35 mouse cellular contexts compared by ENCODE assay signal in the genomic region with DNA sequence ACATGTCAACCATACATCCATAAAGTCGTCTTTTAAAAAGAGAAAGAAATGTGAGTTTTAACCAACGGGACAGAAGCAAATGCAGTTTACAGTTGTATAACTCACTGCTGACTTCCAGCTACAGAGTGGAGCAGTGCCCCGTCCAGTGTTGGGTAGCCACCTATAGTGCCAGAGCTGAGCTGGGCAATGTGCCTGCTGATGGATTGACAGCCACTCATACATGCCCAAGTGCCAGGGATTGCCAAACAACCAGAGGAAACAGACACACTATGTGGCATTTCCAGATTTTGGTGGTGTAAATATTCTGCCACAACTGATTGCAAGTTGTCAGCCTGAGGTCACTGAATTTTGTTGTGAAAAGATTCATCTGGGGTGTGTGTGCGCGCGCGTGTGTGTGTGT. TPM values are rescaled to one million over a fixed set of nuclear protein-coding genes. Genes with fewer than 3 reads are reported as not detected.
DNase-seq lines count a peak whose midpoint lies in the region; ATAC-seq lines count a peak whose summit lies in the region.
"Had no signal": no experiment of that assay in that cellular context is flagged by ENCODE, and none has a peak within 500 bp of the region (broad histone marks: within the 10 kb centered on the region; RNA-seq: fewer than 3 reads in every experiment).

No protein-coding gene starts in this region.

- H3K9me3 ChIP-seq in forebrain, embryonic 15.5 days, result no peaks in the 10 kb centered on the region
- H3K9me3 ChIP-seq in forebrain, embryonic 10.5 days, result no peaks in the 10 kb centered on the region
- H3K9me3 ChIP-seq in midbrain, embryonic 13.5 days, result no peaks in the 10 kb centered on the region
- no peaks in the 10 kb centered on the region for H3K9me3 ChIP-seq in midbrain, embryonic 15.5 days
- H3K9me3 ChIP-seq in kidney, embryonic 16.5 days (ENCODE audit: low read length), result no peaks in the 10 kb centered on the region
- H3K9me3 ChIP-seq: embryonic facial prominence, embryonic 13.5 days; forebrain, embryonic 12.5 days; heart, embryonic 10.5 days; heart, embryonic 15.5 days; intestine, embryonic 15.5 days; limb, embryonic 12.5 days; liver, embryonic 12.5 days; neural tube, embryonic 12.5 days had no signal

- H3K27ac ChIP-seq in forebrain, embryonic 15.5 days (replicated peaks), result peak overlapping the region; percentile 54
- H3K27ac ChIP-seq in forebrain, embryonic 10.5 days, result no peak overlapping the region
- peak overlapping the region; percentile 27; the same call in 1 of the 2 replicates for H3K27ac ChIP-seq in midbrain, embryonic 13.5 days
- no peak overlapping the region for H3K27ac ChIP-seq in midbrain, embryonic 15.5 days
- no peak overlapping the region for H3K27ac ChIP-seq in kidney, embryonic 16.5 days (ENCODE audit: low read length)
- H3K27ac ChIP-seq: embryonic facial prominence, embryonic 13.5 days; heart, embryonic 10.5 days; heart, embryonic 15.5 days; hindbrain, postnatal 0 days; intestine, embryonic 15.5 days; kidney, postnatal 0 days; limb, embryonic 12.5 days; liver, embryonic 12.5 days; neural tube, embryonic 12.5 days; stomach, postnatal 0 days had no signal

- 72% methylated on average over 7 of the region's 7 CpGs for WGBS in forebrain, embryonic 15.5 days
- WGBS in forebrain, embryonic 10.5 days, result 92% methylated on average over 7 of the region's 7 CpGs
- 88% methylated on average over 7 of the region's 7 CpGs for WGBS in midbrain, embryonic 13.5 days
- 89% methylated on average over 7 of the region's 7 CpGs for WGBS in midbrain, embryonic 15.5 days
- 75% methylated on average over 7 of the region's 7 CpGs for WGBS in kidney, embryonic 16.5 days

- no peak overlapping the region for H3K4me3 ChIP-seq in forebrain, embryonic 15.5 days
- H3K4me3 ChIP-seq in forebrain, embryonic 10.5 days, result no peak overlapping the region
- no peak overlapping the region for H3K4me3 ChIP-seq in midbrain, embryonic 13.5 days (replicated peaks)
- no peak overlapping the region for H3K4me3 ChIP-seq in midbrain, embryonic 15.5 days
- H3K4me3 ChIP-seq in kidney, embryonic 16.5 days (ENCODE audit: low read length), result no peak overlapping the region
- H3K4me3 ChIP-seq: embryonic facial prominence, embryonic 13.5 days; erythroblast, embryonic 14.5 days; forebrain, embryonic 12.5 days; heart, embryonic 10.5 days; heart, embryonic 15.5 days; intestine, embryonic 15.5 days; limb, embryonic 12.5 days; liver, embryonic 12.5 days; myocyte; neural tube, embryonic 12.5 days had no signal

- H3K36me3 ChIP-seq in forebrain, embryonic 15.5 days, result no peaks in the 10 kb centered on the region
- H3K36me3 ChIP-seq in forebrain, embryonic 10.5 days (replicated peaks), result no peaks in the 10 kb centered on the region
- H3K36me3 ChIP-seq in midbrain, embryonic 13.5 days, result no peaks in the 10 kb centered on the region
- no peaks in the 10 kb centered on the region for H3K36me3 ChIP-seq in midbrain, embryonic 15.5 days (replicated peaks)
- no peaks in the 10 kb centered on the region for H3K36me3 ChIP-seq in kidney, embryonic 16.5 days (ENCODE audit: insufficient read depth, low read length)
- H3K36me3 ChIP-seq: embryonic facial prominence, embryonic 13.5 days; forebrain, embryonic 12.5 days; heart, embryonic 10.5 days; heart, embryonic 15.5 days; intestine, embryonic 15.5 days; limb, embryonic 12.5 days; liver, embryonic 12.5 days; neural tube, embryonic 12.5 days had no signal

- DNase-seq in forebrain, embryonic 10.5 days (ENCODE audit: extremely low spot score, low spot score), result no peak
- peak; percentile 12 to 52 for DNase-seq in gastrocnemius, adult 8-10 months (ENCODE audit: low spot score in 2 of 2)
- DNase-seq in kidney, postnatal 4 days, result no peak
- no peak for DNase-seq in lung, postnatal 14 days
- DNase-seq: adrenal gland, postnatal 10 days; B cell, adult 2 months; cerebellum, adult 11 months; cerebellum, adult 9-11 months; heart, adult 11 months; kidney, adult 2 months; layer of hippocampus, postnatal 36 days; liver, postnatal 0 days; lung, postnatal 4 days; right cerebral cortex, adult 18-20 months; thymus, adult 18-20 months; thymus, postnatal 25 days had no signal

- ATAC-seq in forebrain, embryonic 15.5 days (replicated peaks), result no peak
- no peak for ATAC-seq in midbrain, embryonic 13.5 days
- no peak for ATAC-seq in midbrain, embryonic 15.5 days (replicated peaks)
- ATAC-seq in kidney, embryonic 16.5 days (ENCODE audit: low FRiP score, low TSS enrichment), result no peak
- ATAC-seq: activated CD4-positive, CD25-positive, alpha-beta regulatory T cell, adult 4 months; hindbrain, postnatal 0 days; intestine, embryonic 15.5 days; liver, embryonic 12.5 days; liver, postnatal 0 days; midbrain, embryonic 16.5 days had no signal

- no peak overlapping the region for H3K9ac ChIP-seq in forebrain, embryonic 15.5 days (replicated peaks)
- H3K9ac ChIP-seq in midbrain, embryonic 13.5 days (replicated peaks), result no peak overlapping the region
- no peak overlapping the region for H3K9ac ChIP-seq in midbrain, embryonic 15.5 days
- H3K9ac ChIP-seq in kidney, embryonic 16.5 days (replicated peaks; ENCODE audit: low read length), result no peak overlapping the region
- H3K9ac ChIP-seq: embryonic facial prominence, embryonic 13.5 days; forebrain, embryonic 12.5 days; heart, embryonic 15.5 days; intestine, embryonic 15.5 days; limb, embryonic 12.5 days; liver, embryonic 12.5 days; liver, postnatal 0 days; neural tube, embryonic 12.5 days had no signal

- no peak overlapping the region for H3K4me2 ChIP-seq in forebrain, embryonic 15.5 days (replicated peaks)
- no peak overlapping the region for H3K4me2 ChIP-seq in midbrain, embryonic 13.5 days (replicated peaks)
- H3K4me2 ChIP-seq in midbrain, embryonic 15.5 days, result no peak overlapping the region
- no peak overlapping the region for H3K4me2 ChIP-seq in kidney, embryonic 16.5 days (replicated peaks; ENCODE audit: low read depth, low read length)
- H3K4me2 ChIP-seq: embryonic facial prominence, embryonic 13.5 days; forebrain, embryonic 12.5 days; heart, embryonic 15.5 days; intestine, embryonic 15.5 days; limb, embryonic 12.5 days; liver, embryonic 12.5 days; neural tube, embryonic 12.5 days had no signal

- peaks cover 4% of the 10 kb centered on the region; the same call in 1 of the 2 replicates for H3K27me3 ChIP-seq in forebrain, embryonic 15.5 days
- H3K27me3 ChIP-seq in forebrain, embryonic 10.5 days (ENCODE audit: poor library complexity, severe bottlenecking), result peaks cover 89% of the 10 kb centered on the region
- no peaks in the 10 kb centered on the region for H3K27me3 ChIP-seq in midbrain, embryonic 13.5 days
- H3K27me3 ChIP-seq in midbrain, embryonic 15.5 days (replicated peaks), result no peaks in the 10 kb centered on the region
- no peaks in the 10 kb centered on the region for H3K27me3 ChIP-seq in kidney, embryonic 16.5 days (ENCODE audit: insufficient read depth, low read length)
- H3K27me3 ChIP-seq: embryonic facial prominence, embryonic 13.5 days; heart, embryonic 15.5 days; intestine, embryonic 15.5 days; limb, embryonic 12.5 days; liver, embryonic 12.5 days; neural tube, embryonic 12.5 days had no signal

- H3K4me1 ChIP-seq in forebrain, embryonic 15.5 days, result peaks cover 43% of the 10 kb centered on the region
- peaks cover 28% of the 10 kb centered on the region for H3K4me1 ChIP-seq in forebrain, embryonic 10.5 days
- H3K4me1 ChIP-seq in midbrain, embryonic 13.5 days (replicated peaks), result peaks cover 49% of the 10 kb centered on the region
- peaks cover 39% of the 10 kb centered on the region for H3K4me1 ChIP-seq in midbrain, embryonic 15.5 days
- H3K4me1 ChIP-seq in kidney, embryonic 16.5 days (ENCODE audit: insufficient read depth, low read length), result peaks cover 3% of the 10 kb centered on the region; the same call in 1 of the 2 replicates
- H3K4me1 ChIP-seq: heart, embryonic 10.5 days; heart, embryonic 15.5 days; intestine, embryonic 15.5 days; liver, embryonic 12.5 days had no signal

RNA-seq across cellular contexts. Expression of a gene that starts 51.3 kb away (rescaled TPM):
- polyA plus RNA-seq in forebrain, embryonic 15.5 days (2015; fragmentation: Nextera tagmentation; extraction: Ambion mirVana), result 122 and 125 TPM in 2 replicates
- 280 and 291 TPM in 2 replicates for polyA plus RNA-seq in forebrain, embryonic 10.5 days (2016; fragmentation: Nextera tagmentation; extraction: Ambion mirVana)
- 55.0 and 64.8 TPM in 2 replicates for polyA plus RNA-seq in midbrain, embryonic 13.5 days (2015; fragmentation: Nextera tagmentation; extraction: Ambion mirVana)
- polyA plus RNA-seq in midbrain, embryonic 15.5 days (2015; fragmentation: Nextera tagmentation; extraction: Ambion mirVana), result 21.3 and 21.5 TPM in 2 replicates
- under 1 TPM in 3 of 4 experiments, not detected in 1; 0.19 to 0.43 (median 0.39) TPM for total RNA-seq in gastrocnemius, adult 8-10 months (2022)
- 159 and 165 TPM in 2 replicates for polyA plus RNA-seq in kidney, embryonic 16.5 days (2015; fragmentation: Nextera tagmentation; extraction: Ambion mirVana)

Comparison
In these comparisons a context has a peak if more than half of its experiments do, and no peak if none do; other contexts are left out.
1. H3K27ac ChIP-seq: peak in forebrain, embryonic 15.5 days (single experiment) and midbrain, embryonic 13.5 days (single experiment); none in forebrain, embryonic 10.5 days (single experiment), midbrain, embryonic 15.5 days (single experiment) and kidney, embryonic 16.5 days (single experiment).
2. DNase-seq: peak in gastrocnemius, adult 8-10 months (2 of 2); none in forebrain, embryonic 10.5 days (single experiment), kidney, postnatal 4 days (0 of 2) and lung, postnatal 14 days (single experiment).